Mouse (Mus musculus): Measurements from ENCODE around the gene Slc1a5. TPM values are rescaled to one million over a fixed set of nuclear protein-coding genes. Genes with fewer than 3 reads are reported as not detected.

Gene Slc1a5
- polyA plus RNA-seq, 1 experiment from 2014 or later: 61.8 TPM

DNA sequence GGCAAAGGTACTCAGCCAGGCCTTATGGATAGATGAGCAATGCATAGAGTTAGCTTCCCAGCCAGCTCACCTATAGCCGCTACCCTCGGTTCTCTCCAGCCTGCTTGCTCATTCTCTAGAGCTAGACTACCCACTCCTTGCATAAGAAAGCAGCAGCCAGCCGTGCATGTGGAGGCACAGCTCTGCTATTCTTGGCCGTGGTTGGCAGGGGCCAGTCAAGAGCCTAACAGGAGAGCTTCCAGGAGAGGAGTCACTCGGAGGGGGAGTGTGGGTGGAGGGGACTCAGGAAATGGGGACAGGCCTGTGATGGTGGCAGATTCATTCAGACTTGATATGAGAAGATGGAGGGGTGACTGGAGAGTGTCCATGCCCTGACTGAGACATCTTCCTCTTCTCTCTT lies 42.6 kb downstream of the Slc1a5 start:
- no peaks in the 10 kb centered on the region for H3K9me3 ChIP-seq
- H3K4me1 ChIP-seq (replicated peaks): peaks cover 21% of the 10 kb centered on the region
- H3K36me3 ChIP-seq: peaks cover 37% of the 10 kb centered on the region
- H3K27ac ChIP-seq: no peak overlapping the region
- no peaks in the 10 kb centered on the region for H3K27me3 ChIP-seq (replicated peaks)
- 81% methylated on average over 5 of the region's 5 CpGs for WGBS
- no peak for ATAC-seq
- H3K9ac ChIP-seq: no peak overlapping the region
- H3K4me2 ChIP-seq (replicated peaks): no peak overlapping the region
- H3K4me3 ChIP-seq (replicated peaks): no peak overlapping the region

DNA sequence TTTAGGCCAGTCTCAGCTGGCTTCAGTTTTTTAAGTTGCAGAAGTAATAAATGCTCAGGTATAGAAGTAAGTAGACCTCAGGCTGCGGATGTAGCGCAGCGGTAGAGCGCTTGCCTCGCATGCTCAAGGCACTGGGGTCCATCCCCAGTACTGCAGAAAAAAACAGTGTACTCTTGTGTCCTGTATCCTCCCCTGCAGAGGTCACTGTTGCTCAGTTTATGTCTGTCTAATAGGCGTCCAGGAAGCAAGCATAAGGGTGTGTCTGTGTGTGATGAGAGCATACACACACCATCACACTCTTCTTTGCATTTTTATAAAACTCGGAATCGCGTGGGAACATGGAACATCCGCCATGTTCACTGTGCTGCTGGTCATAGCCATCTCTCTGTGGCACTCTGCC lies 44.6 kb downstream of the Slc1a5 start:
- 84% methylated on average over 10 of the region's 10 CpGs for WGBS
- H3K36me3 ChIP-seq: peaks cover 56% of the 10 kb centered on the region
- no peak overlapping the region for H3K4me3 ChIP-seq (replicated peaks)

DNA sequence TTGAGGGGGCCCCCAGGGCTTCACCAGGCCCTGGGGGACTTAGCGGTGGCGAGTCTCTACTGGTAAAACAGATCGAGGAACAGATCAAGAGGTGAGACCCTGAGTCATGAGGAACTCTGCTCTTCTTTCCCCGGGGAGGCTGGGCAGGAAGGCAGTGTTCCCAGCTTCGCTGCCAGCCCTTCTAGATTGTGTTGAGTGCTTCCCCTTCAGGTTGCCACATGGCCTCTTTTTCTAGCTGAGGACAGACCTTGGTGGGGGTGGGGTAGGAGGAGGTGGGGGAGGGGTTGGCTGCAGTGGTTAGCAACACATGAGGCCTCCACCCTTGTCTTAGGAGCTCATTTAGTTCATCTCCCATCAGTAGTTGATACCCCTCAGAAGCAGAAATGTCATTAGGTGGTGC lies 45.4 kb downstream of the Slc1a5 start:
- Histone ChIP-seq H3K9me3 (no peaks in the 10 kb centered on the region), H3K4me1 (replicated peaks) (peaks cover 3% of the 10 kb centered on the region; the same call in 1 of the 2 replicates), H3K4me2 (replicated peaks) (no peak overlapping the region), H3K27ac (no peak overlapping the region), H3K36me3 (peaks cover 62% of the 10 kb centered on the region), H3K4me3 (replicated peaks) (no peak overlapping the region), H3K9ac (no peak overlapping the region), H3K27me3 (replicated peaks) (no peaks in the 10 kb centered on the region)
- no peak for ATAC-seq
- WGBS: 78% methylated on average over 5 of the region's 5 CpGs

More for the DNA sequence above, 44.6 kb downstream of the Slc1a5 start:
- H3K9me3 ChIP-seq: no peaks in the 10 kb centered on the region
- no peak overlapping the region for H3K27ac ChIP-seq
- H3K9ac ChIP-seq: no peak overlapping the region
- H3K4me1 ChIP-seq (replicated peaks): peaks cover 6% of the 10 kb centered on the region; the same call in 1 of the 2 replicates
- no peak for ATAC-seq
- H3K27me3 ChIP-seq (replicated peaks): no peaks in the 10 kb centered on the region
- H3K4me2 ChIP-seq (replicated peaks): no peak overlapping the region

DNA sequence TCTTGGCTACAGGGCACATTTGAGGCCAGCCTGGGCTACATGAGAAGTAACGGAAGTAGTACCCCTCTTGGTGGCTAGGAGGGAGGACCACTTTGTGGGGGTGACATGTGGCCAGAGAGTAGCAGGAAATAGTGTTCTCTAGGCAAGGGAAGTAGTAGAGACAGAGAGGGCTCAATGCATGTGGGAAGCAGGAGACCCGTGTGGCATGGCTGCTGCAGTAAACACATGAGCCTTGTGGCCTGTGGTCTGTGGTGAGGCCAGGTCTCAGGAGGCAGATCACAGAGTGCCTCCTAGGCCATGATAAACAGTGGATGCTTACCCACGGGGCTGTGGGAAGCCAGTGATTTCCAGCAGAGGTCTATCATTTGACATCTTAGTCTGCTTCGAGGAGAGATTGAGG lies 46.1 kb downstream of the Slc1a5 start:
- H3K36me3 ChIP-seq: peaks cover 69% of the 10 kb centered on the region
- ATAC-seq: no peak
- H3K4me2 ChIP-seq (replicated peaks): no peak overlapping the region
- H3K4me1 ChIP-seq (replicated peaks): 0 out of 2 replicates have a peak, but pooled peaks cover 3% of the 10 kb centered on the region
- H3K27ac ChIP-seq: no peak overlapping the region
- H3K9ac ChIP-seq: no peak overlapping the region
- no peaks in the 10 kb centered on the region for H3K27me3 ChIP-seq (replicated peaks)
- no peak overlapping the region for H3K4me3 ChIP-seq (replicated peaks)
- no peaks in the 10 kb centered on the region for H3K9me3 ChIP-seq
- 73% methylated on average over 4 of the region's 4 CpGs for WGBS

DNA sequence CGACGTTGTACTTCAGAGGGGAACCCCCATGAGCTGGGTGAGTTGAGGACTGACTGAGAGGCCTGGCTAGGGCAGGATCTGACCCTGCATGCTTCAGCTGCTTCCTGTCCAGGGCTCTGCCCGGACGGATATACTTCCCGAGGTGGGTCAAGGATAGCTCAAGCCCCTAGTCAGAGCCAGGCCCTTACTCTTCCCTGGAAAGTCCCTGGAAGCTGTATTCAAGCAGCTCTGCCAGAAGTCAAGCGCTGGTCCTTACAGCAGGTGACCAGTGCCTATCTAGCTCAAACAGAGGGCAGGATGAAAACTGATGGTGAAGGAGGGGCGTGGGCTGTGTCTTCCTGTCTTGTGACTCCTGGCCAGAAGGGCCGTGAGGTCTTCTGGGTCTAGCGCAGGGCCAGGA lies 49.3 kb downstream of the Slc1a5 start:
- H3K9ac ChIP-seq: no peak overlapping the region
- ATAC-seq: no peak
- H3K4me1 ChIP-seq (replicated peaks): no peaks in the 10 kb centered on the region
- H3K36me3 ChIP-seq: peaks cover 75% of the 10 kb centered on the region
- WGBS: 80% methylated on average over 9 of the region's 9 CpGs
- no peaks in the 10 kb centered on the region for H3K27me3 ChIP-seq (replicated peaks)
- no peak overlapping the region for H3K27ac ChIP-seq
- H3K9me3 ChIP-seq: no peaks in the 10 kb centered on the region
- H3K4me2 ChIP-seq (replicated peaks): no peak overlapping the region
- H3K4me3 ChIP-seq (replicated peaks): no peak overlapping the region

DNA sequence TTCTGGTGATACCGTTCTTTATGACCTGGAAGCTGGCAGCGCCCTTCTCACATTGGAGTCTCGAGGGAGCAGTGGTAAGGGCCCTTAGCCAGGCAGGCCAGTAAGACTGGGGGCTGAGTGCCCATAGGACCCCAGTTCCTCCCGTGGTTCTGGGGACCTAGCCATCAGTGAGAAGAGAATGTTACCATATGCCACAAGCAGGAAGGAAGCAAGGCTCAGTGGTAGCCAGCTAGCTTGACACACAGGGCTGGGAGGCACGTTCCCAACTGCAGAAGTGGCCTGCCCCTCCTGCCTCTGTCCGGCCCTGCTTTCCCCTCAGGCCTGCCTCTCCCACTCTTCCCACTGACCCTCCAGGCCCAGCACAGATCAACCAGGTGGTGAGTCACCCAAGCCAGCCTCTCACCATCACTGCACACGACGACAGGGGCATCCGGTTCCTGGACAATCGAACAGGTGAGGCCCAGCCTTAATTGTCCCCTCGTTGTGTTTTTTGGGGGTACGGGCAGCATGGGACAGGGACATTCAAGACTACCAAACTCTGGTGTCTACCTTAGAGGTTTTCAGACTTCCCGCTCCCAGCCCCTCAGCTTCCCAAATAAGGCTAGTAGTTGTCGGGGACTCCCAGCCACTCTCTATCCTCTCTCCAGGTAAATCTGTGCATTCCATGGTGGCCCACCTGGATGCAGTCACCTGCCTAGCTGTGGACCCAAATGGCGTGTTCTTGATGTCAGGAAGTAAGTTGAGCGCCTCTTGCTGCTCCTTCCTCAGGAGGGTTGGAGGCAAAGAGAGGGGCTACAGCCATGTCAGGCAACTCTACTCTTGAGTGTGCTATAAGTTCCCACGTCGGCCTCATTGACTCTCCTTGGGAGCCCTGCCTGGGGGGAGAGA lies 57.0 kb downstream of the Slc1a5 start:
- no peak for ATAC-seq
- Histone ChIP-seq H3K4me3 (replicated peaks) (no peak overlapping the region), H3K9me3 (no peaks in the 10 kb centered on the region), H3K27me3 (replicated peaks) (no peaks in the 10 kb centered on the region), H3K4me2 (replicated peaks) (no peak overlapping the region), H3K27ac (no peak overlapping the region), H3K9ac (no peak overlapping the region), H3K36me3 (peaks cover 51% of the 10 kb centered on the region), H3K4me1 (replicated peaks) (peaks cover 10% of the 10 kb centered on the region; the same call in 1 of the 2 replicates)
- WGBS: 92% methylated on average over 18 of the region's 18 CpGs

DNA sequence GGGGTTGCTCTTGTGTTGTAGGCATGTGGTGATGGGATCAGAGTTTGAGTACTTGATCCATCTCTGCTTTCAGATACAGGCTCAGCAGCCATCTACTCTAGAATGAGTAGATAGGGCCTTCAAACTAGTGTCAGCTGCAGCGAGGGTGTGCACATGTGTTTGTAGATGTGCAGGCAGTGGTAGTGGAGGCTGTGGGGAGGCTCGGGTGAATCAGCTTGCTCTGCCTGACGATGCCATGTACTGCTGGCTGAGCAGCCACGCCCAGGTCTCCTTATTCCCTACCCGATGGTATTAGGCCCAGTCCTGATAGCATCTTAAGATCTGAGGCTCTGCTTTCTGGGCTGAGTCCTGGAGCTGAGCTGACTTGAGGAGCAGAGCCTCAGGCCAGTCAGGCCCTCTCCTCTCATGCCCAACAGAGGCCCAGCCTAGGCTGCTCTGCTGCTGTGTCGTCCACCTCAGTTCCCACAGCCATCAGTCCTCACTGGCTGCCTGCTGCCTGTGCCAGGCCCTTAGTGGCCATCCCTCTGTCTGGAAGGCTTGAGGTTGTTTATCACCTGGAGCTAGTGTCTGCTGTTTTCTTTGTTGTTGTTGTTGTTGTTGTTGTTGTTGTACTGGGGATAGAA lies 57.8 kb downstream of the Slc1a5 start:
- no peak overlapping the region for H3K4me2 ChIP-seq (replicated peaks)
- ATAC-seq: no peak
- H3K4me3 ChIP-seq (replicated peaks): no peak overlapping the region
- no peaks in the 10 kb centered on the region for H3K9me3 ChIP-seq
- H3K36me3 ChIP-seq: peaks cover 46% of the 10 kb centered on the region
- H3K27ac ChIP-seq: no peak overlapping the region
- WGBS: 79% methylated on average over 6 of the region's 6 CpGs
- no peaks in the 10 kb centered on the region for H3K27me3 ChIP-seq (replicated peaks)
- H3K9ac ChIP-seq: no peak overlapping the region
- H3K4me1 ChIP-seq (replicated peaks): peaks cover 15% of the 10 kb centered on the region

DNA sequence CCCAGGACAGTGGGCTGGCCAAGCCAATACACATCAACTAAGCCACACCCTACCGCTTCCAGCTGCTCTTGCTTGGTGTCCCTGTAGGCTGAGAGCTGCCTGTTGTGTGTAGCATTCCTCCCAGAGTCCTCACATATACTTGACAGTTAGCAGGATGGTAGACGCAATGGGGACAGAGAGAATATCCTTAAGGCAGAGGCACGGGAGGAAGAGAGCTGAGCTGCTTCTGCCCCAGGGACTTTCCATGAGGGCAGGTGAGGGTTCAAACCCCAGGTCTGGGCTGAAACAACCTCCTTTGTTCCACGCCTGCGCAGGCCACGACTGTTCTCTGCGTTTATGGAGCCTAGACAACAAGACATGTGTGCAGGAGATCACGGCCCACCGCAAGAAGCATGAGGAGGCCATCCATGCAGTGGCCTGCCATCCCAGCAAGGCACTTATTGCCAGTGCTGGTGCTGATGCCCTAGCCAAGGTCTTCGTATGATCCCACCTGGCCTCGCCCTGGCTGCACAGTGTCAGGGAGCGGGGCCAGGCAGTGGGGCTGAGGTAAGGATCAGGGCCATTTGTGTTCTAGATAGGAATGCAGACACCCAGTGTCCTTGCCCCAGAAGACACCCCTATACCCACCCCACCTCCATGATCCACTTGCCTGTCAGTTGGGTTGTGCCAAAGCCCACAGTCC lies 58.4 kb downstream of the Slc1a5 start:
- no peak overlapping the region for H3K4me3 ChIP-seq (replicated peaks)
- H3K9ac ChIP-seq: no peak overlapping the region
- no peak overlapping the region for H3K4me2 ChIP-seq (replicated peaks)
- H3K36me3 ChIP-seq: peaks cover 41% of the 10 kb centered on the region
- no peaks in the 10 kb centered on the region for H3K27me3 ChIP-seq (replicated peaks)
- 92% methylated on average over 12 of the region's 12 CpGs for WGBS
- peaks cover 21% of the 10 kb centered on the region for H3K4me1 ChIP-seq (replicated peaks)
- no peak for ATAC-seq
- no peaks in the 10 kb centered on the region for H3K9me3 ChIP-seq
- H3K27ac ChIP-seq: no peak overlapping the region

DNA sequence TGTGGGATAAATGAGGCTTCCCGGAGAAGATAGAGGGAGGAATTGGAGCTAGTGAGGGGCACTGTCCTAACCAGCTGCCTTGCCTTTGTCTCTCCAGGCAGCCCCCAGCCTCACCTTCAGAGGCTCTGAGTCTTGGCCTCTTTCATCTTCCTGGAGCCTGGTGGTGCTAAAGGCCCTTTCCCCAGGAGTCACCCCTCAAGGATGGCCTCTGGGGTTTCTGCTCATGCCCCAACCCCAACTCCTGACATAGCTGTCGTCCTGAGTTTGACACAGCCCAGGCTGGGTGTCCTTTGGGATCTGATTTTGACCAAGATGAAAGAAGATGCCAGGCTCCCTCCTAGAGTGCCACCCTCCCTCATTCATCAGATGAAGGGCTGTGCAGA lies 59.0 kb downstream of the Slc1a5 start:
- peaks cover 35% of the 10 kb centered on the region for H3K36me3 ChIP-seq
- WGBS: 89% methylated on average over 2 of the region's 2 CpGs
- no peak for ATAC-seq

DNA sequence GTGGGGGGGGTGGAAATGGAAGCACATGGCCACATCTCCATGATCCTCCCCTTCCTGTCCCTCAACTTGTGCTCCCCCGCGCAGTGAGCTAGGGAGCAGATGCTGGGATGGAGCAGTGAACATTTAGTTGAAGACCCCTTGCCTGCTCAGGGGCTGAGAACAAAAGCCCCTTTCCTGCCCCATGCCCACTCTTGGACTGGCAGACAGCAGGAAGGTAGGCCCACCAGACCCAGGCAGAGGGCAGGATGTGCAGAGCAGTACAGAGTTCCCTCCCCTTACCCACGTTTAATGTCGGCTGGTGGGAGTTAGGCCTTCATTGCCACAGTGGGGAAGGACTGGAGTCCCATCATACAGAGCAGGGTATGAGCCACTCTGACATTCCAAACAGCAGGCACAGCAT lies 59.9 kb downstream of the Slc1a5 start:
- WGBS: 82% methylated on average over 4 of the region's 4 CpGs
- Histone ChIP-seq H3K27ac (peak overlapping the region; percentile 73), H3K4me1 (replicated peaks) (peaks cover 29% of the 10 kb centered on the region), H3K9ac (no peak overlapping the region), H3K36me3 (peaks cover 35% of the 10 kb centered on the region), H3K4me2 (replicated peaks) (0 out of 2 replicates have a peak overlapping the region, but pooled peaks have one; percentile 11), H3K4me3 (replicated peaks) (no peak overlapping the region), H3K9me3 (no peaks in the 10 kb centered on the region), H3K27me3 (replicated peaks) (no peaks in the 10 kb centered on the region)
- ATAC-seq: no peak

More for the DNA sequence above, 59.0 kb downstream of the Slc1a5 start:
- Histone ChIP-seq H3K9ac (no peak overlapping the region), H3K9me3 (no peaks in the 10 kb centered on the region), H3K4me2 (replicated peaks) (no peak overlapping the region), H3K27ac (no peak overlapping the region), H3K27me3 (replicated peaks) (no peaks in the 10 kb centered on the region), H3K4me1 (replicated peaks) (peaks cover 24% of the 10 kb centered on the region), H3K4me3 (replicated peaks) (no peak overlapping the region)

DNA sequence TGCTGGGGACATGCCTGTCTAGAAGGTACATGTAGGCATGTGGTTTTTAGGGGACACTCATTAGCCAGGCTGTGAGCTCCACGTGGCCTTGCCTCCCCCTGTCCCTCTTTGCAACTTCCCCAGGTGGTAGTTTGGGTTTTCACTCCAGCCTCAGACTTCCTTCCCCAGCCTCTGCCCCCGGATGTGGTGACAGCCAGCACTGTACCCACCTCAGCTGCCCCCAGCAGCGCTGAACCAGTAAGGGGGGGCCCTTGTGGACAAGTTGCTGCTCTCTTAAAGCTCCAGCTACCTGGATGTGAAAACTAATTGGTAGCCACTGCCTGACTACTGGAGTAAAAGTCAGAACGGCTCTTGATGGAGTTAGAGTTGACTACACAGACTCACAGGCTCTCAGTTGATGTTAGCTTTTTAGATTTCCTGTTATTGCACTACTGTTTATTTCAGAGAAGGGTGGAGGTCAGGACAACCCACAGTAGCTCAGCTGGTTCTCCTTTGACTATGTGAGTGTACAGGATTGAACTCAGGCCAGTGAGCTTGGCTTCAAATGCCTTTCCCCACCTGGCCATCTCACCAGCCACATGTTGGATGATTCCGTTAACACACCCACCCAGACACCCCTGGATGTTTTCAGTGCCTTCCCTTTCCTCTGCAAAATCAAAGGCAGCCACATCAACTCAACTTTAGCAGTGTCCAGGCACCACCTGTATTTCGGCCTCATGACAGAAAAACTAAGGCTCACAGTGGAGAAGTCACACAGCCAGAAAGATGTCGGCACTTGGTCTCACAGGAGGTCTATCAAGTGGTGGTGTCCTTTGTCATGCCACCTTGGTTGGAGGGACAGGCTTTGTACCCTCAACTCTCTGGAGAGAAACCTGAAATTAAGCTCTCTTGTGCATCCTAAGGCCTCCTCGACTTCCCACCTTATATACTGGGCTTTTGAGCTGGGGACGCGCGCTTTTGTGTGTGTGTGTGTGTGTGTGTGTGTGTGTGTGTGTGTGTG lies 60.7 kb downstream of the Slc1a5 start:
- H3K4me1 ChIP-seq (replicated peaks): peaks cover 29% of the 10 kb centered on the region
- H3K36me3 ChIP-seq: peaks cover 35% of the 10 kb centered on the region
- H3K4me2 ChIP-seq (replicated peaks): peak overlapping the region; percentile 99
- peak overlapping the region; percentile 73 for H3K27ac ChIP-seq
- H3K4me3 ChIP-seq (replicated peaks): peak overlapping the region; percentile 55
- H3K9me3 ChIP-seq: no peaks in the 10 kb centered on the region
- no peaks in the 10 kb centered on the region for H3K27me3 ChIP-seq (replicated peaks)
- peak; percentile 7 for ATAC-seq
- no peak overlapping the region for H3K9ac ChIP-seq
- 41% methylated on average over 11 of the region's 11 CpGs for WGBS

Measured in intestine, embryonic 15.5 days (tissue).